Mouse (Mus musculus): ENCODE results near the gene Nrm. TPM values are rescaled to one million over a fixed set of nuclear protein-coding genes. Genes with fewer than 3 reads are reported as not detected.

Gene Nrm
- 10 to 100 TPM; 35.5 to 43.5 TPM for polyA plus RNA-seq (2017; shearing (Covaris generic))

DNA sequence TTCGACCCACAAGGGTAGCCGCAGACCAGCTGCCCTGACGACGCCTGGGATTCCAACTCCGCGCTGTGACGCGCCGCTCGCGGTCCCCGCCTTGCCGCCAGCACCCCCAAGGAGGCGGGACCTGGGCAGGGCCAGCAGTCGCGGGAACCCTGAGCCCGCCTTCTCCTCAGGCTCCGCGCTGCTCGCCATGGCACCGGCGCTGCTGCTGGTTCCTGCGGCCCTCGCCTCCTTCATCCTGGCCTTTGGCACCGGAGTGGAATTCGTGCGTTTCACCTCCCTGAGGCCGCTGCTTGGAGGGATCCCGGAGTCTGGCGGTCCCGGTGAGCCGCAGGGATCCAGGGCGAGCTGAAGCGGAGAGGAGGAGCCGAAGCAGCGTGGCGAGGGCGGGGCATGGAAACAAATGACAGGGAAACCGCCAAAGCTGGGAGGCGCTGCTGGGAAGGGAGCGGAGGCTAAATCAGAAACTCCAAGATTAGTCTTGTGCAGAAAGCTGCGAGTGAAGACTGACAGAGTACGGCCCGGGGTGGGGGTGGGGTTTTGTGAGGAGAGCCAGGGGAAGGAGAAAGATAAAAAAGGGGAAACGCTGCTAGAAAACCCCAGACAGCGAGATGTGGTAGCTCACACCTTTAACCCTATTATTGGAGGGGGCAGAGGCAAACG lies at the start of gene Nrm:
Gene Nrm, plus strand, starts transcription at position 121 of the 660 bp plus-strand sequence.
- peak; percentile 92 for ATAC-seq

DNA sequence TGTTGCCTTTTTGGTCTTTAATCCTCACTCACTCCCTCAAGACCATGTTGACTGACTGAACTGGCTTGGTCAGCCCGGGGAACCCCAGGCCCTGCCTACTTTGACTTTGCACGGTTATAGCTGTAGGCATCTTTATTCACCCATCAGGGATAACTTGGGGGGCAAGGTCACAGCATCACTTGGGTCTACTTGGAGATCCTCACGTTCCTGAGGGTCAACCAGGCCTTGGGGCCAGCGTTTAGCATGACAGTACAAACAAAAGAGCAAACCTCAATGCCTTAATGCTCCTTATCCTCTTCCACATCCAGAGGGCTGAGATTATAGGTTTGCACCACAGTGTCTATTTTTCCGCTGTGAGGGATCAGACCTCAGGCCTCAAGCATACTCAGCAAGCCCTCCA lies 48.8 kb upstream of the Nrm start:
- ATAC-seq = no peak

DNA sequence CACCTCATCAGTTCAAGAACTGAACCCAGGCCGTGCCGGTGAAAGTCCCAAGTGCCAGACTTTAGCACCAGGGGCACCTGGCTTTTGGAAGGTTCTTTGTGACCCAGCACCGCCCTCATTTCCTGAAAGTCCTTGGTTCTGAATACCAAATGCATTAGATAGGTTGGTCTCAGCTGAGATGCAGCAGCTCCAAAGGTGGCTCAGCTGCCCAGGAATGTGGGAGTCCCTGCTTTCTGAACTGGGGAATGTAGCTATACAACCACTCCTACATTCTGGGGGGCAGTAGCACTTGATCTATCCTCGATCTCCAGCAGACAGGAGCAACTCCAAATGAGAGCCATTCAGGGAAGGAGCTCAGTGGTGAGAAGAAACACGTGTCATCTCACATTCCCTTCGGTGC lies 48.4 kb upstream of the Nrm start:
- no peak for ATAC-seq

DNA sequence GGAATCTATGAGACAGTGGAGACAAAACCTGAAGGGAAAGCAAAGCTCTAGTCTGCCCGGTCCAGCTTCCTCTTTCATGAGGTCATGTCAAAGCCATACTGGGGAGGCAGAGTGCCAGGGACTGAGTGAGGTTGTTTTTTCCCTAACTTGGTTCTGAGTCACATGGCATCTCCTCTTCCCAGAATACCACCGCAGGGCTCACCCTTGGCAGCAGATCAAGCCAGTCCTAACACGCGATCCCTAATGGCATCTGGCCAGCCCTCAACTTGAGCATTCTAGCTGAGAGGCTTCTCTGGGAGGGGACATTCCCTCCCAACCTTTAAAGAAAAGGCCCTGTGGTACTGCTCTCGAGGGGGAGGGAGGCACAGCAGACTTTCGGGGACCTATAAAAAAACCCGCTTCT lies 47.9 kb upstream of the Nrm start:
- ATAC-seq = no peak

DNA sequence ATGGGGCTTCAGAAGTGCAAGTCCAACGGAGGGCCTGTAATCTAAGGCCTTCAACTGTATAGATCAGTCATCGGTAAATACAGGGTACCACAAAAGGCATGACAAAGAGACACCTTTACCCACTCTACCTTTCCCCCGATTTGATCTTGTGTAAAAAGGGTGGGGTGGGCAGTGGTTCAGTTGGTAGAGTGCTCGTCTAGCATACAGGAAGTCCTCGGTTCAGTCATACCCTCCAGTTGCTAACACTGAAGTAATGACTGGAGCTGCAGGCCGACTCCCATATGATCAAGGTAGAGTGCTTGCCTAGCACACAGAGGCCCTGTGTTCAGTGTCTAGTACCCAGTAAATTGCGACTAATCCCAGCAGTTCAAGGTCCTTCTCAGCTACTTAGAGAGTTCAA lies 47.5 kb upstream of the Nrm start:
- ATAC-seq = peak; percentile 64

DNA sequence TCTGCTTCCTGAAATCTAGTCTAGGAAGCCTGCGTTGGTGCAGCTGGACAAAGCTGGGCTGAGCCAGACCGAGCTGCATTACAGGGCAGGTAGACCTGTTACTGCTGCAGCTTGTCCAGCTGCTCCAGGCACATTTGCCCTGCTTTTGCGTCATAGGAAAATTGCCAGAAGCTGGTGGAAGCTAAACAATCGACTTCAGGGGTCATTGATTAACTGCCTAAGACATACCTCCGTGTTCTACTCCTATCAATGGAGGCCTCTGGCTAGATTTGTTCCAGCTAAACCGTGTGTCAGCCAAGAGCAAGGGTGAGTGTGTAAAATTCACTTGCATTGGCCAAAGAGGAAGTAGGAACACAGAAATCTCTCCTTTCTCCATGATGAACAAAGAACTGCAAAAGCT lies 46.4 kb upstream of the Nrm start:
- ATAC-seq = no peak

DNA sequence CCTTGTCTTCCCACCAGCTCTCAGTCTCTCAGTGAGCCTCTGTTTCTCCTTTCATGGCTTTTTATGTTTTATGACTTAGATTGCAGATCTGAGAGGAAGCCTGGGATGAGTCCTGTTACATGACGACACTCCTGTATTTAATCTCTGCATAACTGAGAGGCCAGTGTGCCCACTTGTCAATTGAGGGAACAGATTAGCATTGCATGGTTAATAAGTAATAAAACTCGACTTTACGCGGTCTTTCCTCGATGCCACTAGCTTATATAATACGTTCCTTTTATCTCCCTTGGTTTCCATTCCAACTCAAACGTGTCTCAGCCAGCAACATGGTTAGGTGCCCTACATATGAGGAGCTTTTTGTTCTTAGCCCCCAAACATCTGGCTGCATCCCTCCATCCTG lies 45.3 kb upstream of the Nrm start:
- no peak for ATAC-seq

DNA sequence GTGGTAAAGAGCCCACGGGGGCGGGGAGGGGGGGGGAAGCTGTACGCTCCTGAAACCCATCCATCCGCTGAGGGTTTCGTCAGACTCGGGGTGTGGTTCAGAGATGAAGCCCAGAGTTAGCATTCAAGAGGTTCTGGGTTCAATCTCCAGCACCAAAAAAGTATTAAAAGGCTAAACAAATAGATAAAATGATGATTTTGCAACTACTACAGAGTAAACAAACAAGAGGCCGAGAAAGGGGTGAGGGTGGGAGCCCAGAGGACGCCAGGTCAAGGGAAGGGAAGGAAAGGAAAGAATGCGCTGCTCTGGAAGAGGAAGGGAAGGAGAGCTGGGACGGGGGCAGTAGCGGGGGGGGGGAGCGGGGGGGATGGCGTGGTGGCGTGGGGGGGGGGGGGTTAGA lies 44.4 kb upstream of the Nrm start:
- no peak for ATAC-seq

DNA sequence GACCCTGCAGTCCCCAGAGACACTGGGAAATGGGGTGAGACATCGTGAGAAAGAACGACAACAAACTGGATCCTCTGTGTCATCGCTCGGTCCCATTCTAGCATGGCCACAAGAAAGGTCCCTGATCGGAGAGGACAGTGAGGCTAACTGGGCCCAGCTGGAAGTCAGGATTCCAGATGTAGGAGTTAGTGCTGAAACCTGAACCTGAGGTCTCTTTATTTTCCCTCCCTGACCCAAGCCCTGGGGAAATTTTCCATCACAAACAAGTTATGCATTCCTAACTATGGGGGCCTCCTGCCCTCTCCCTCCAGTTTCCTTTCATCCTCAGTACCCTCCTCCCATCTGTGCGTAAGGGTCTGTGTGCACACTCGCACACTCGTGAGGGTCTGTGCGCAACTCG lies 43.9 kb upstream of the Nrm start:
- ATAC-seq = no peak

DNA sequence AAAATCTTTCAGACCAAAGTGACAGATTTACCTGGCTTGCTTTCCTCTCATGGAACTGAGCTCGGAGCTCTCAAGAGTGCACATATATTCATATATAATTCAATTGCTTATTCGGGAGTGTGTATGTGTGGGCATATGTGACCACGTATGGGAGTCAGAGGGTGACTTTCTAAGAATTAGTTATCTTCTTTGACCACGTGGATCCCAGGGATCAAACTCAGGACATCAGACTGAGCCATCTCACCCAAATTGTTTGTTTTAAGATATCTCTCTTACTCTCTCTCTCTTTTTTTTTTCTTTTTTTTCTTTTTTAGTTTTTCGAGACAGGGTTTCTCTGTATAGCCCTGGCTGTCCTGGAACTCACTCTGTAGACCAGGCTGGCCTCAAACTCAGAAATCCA lies 41.0 kb upstream of the Nrm start:
- no peak for ATAC-seq

DNA sequence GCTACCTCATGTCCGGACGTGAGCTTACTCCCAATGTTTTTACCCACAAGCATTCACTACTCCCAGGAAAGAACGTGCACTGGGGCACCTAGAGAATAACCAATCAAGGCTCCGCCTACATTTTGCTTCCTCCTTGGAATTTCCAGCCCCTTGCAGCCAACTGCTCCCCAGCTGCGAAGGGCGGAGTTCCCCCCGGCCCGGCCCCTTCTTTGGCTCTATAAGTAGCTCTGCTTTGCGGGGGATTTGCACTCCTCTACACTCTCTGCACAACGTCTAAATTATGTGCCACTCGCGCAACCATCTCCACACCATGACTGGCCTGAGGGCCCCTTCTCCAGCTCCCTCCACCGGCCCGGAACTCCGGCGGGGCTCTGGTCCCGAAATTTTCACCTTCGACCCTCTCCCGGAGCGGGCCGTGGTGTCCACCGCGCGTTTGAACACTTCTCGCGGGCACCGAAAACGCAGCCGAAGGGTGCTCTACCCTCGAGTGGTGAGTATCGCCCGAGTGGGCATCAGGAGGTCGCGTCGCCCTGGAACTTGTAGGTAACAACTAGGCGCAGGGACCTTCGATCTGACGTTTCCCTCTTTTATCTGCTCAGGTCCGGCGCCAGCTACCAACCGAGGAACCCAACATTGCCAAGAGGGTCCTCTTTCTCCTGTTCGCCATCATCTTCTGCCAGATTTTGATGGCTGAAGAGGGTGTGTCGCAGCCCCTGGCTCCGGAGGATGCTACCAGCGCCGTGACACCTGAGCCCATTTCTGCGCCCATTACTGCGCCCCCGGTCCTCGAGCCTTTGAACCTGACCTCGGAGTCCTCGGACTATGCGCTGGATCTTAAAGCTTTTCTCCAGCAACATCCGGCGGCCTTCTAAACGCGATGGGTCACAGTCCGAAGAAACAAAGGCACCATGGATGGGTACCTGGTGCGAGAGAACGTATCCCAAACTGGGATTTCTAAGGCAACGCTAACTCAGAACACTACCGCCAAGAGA lies 39.4 kb upstream of the Nrm start, which contains the start of gene Ier3:
Gene Ier3, plus strand, starts transcription at position 246 of the 992 bp plus-strand sequence.
- peak; percentile 21 for ATAC-seq

DNA sequence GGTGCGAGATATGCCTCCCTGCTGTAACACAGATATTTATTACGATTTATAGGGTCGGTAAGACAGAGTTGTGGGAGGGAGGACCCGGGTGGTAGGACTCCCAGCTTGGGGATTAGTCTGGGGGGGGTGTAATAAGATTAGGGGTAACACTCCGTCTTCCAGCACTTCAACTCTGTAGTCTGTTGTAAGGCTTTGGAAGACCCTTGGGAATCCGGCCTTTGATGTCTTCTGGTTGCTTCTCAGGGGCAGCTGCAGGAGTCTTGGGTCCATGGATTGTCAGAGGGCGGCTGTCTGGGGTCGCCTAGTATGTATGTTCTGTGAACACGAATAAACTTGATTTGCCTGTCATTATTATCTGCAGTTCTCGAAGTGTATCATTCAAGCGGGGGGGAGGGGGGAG lies 38.6 kb upstream of the Nrm start:
- no peak for ATAC-seq

DNA sequence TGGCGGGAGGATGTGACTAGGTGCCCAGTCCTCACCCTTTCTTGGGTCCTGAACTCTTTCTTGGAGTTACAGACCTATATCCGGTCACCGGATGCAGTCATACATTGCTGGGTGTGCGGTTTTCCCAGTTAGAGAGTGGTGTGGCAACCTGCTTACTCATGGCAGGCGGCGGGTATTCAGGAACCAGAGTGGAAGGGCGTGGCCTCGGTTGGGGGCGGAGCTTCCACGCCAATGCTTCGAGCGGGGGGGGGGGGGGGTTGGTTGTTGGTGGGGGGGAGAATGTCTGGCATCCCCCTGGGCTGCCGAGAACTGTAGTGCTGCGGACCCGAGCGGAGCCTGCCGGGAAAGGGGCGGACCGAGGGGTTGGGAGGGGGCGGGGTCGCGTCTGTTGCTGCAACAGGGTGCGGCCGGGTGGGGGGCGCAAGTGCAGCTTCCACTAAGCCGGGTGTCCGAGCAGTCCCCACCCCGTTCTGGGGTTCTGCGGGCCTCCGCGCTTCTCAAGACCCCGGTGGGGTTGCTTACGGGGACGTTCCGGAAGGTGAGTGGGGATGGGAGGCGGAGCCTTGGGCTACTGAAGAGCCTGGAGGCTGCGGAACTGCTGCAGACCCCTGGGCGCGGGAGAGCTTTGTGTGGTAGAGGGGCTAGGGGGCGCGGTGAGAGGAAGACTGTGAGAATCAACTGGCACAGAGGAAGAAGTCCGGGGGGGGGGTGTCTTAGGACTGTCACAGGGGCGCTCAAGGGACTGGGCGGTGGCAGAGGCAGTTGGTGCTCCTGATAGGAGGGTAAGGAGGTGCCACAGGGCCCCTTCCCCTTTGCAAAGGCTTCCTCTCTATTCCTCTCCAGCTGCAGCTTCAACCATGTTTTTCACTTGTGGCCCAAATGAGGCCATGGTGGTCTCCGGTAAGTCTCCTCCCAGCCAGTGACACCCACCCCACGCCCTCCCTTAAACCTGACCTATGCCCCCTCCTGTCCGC lies 37.9 kb upstream of the Nrm start, which contains the start of gene Flot1:
Gene Flot1, plus strand, starts transcription at position 267 of the 974 bp plus-strand sequence.
- ATAC-seq = peak; percentile 79

DNA sequence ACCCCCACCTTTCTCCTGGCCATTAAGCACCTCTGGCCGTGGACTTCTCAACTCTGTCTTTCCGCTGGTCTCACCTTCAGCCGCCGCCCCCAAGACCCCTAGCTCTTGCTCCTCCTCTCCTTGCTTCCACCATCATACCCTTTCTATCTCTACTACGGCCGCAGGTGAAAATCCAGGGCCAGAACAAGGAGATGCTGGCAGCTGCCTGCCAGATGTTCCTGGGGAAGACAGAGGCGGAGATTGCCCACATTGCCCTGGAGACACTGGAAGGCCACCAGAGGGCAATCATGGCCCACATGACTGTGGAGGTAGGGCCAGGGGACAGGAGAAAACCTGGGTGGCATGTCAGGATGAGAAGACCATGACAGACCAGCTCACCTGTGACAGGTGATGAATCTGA lies 36.7 kb upstream of the Nrm start:
- ATAC-seq = no peak

DNA sequence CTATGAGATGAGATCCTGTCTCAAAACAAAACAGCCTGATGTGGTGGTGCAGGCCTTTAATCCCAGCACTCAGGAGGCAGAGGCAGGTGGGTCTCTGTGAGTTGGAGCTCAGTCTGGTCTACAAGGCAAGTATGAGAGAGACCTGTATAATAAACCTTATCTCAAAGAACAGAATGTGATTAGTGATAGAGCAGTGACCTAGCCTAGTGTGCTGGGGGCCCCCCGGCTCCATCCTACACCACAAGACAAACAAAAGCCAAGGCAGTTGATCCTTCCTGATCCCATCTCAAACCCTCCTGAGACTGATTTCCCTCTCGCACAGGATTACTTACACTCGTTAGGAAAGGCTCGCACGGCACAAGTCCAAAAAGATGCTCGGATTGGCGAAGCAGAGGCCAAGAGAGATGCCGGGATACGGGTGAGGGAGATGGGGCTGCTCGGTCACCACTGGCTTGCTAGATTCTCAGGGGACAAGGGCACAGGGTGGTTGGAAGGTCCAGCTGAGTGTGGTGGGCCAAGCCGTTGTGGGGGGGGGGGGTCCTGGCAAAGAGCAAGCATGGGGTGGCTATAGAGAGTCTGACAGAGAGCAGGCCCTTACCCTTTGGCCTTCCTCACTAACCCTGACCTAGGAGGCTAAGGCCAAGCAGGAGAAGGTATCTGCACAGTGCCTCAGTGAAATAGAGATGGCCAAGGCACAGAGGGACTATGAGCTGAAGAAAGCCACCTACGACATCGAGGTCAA lies 35.8 kb upstream of the Nrm start:
- ATAC-seq = no peak

DNA sequence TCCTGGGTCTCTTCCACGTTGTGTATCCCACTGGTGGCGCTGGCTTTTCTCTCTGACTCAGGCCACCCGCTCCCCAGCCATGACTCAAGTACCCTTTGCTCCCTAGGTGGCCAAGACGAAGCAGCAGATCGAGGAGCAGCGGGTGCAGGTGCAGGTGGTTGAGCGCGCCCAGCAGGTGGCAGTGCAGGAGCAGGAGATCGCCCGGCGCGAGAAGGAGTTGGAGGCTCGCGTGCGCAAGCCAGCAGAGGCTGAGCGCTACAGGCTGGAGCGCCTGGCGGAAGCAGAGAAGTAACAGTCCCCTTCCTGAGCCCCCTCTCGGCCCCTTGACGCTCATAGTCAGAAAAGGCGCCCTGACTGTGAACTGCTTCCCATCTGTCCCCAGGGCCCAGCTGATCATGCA lies 31.4 kb upstream of the Nrm start:
- peak; percentile 99 for ATAC-seq

DNA sequence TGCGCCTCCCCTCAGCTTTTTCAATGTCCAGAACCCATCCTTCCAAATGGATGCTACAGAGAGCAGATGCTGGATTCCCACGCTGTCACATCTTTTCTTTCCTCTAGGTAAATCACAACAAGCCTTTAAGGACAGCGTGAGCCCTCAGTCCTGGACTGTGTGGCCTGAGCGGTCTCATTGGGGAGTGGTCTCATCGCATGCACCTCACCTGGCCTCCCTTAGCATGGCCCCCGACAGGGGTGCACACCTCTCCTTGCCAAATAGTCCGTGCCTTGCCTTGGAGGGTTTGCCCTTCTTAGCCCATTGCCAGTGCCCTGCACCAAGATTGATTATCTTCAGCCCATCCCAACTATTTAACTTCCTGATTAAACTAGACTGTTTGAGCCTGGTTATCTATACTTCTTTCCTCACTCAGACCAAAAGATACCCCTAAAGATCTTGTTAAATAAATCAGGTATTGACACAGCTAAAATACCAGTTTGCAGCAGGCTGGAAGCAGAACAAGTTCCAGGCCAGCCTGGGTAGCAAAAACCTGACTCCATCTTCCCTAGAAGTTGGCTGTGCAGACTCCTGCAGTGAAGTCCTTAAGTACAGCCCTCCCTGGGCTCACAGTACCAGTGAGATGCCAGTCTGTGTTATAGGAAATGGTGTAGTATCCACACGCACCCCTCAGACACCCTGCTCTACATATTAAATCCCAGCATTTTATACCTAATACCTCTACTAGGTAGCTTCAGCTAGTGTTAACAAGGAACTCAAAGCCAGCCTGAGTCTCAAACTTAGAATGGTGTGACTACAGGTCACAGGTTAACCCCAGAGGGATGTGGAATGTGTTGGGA lies 28.5 kb upstream of the Nrm start:
- ATAC-seq = no peak

DNA sequence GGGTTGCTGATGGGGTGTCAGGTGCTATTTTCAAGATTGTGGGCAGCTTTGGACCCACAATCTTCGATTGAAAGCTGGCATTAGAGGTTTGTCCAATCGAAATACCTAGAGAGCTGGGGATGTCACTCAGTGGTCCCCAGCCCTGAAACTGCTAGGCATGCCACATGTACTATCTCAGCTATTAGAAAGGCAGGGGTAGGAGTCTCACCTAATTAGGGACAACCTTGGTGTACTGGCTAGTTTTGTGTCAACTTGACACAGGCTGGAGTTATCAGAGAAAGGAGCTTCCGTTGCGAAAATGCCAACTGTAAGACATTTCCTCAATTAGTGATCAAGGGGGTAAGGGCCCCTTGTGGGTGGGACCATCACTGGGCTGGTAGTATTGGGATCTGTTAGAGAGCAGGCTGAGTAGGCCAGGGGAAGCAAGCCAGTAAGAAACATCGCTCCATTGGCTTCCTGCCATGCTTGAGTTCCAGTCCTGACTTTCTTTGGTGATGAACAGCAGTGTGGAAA lies 27.8 kb upstream of the Nrm start:
- ATAC-seq = no peak

DNA sequence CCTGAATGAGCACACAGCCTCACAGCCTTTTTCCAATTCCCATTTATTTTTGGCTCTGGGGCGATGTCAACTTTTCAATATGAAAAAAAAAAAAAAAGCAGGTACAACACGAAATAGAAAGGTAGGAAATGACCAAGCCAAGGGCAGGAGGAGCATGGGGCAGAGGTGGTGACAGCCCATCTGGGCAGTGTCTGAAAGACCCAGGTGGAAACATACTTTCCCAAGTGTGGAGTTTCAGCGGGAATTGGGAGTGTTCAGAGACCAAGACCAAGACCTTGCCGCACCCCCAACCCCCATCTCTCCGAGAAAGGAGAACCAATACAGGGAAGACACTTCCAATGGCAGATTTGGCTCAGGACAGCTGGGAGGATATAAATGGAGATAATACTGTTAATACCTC lies 27.2 kb upstream of the Nrm start:
- ATAC-seq = no peak

DNA sequence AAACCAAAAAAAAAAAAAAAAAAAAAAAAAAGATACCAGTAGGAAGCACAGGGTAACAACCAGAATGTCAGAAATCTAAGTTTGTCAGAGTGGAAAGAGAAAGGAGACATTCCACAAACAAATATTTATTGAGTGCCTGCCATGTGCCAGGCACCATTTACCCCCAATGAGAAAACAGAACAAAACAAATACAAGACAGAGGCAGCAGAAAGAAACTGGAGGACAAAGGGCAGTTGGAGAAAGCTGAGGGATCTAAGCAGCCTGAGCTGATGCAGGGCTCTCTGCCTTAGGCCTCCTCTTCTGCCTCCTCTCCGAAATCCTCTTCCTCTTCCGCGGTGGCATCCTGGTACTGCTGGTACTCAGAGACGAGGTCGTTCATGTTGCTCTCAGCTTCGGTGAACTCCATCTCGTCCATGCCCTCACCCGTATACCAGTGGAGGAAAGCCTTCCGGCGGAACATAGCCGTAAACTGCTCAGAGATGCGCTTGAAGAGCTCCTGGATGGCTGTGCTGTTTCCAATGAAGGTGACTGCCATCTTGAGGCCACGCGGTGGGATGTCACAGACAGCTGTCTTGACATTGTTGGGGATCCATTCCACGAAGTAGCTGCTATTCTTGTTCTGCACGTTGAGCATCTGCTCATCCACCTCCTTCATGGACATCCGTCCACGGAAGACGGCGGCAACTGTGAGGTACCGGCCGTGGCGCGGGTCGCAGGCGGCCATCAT lies 26.3 kb upstream of the Nrm start:
- no peak for ATAC-seq
